9 mouse cellular contexts compared by ENCODE assay signal in the genomic region with DNA sequence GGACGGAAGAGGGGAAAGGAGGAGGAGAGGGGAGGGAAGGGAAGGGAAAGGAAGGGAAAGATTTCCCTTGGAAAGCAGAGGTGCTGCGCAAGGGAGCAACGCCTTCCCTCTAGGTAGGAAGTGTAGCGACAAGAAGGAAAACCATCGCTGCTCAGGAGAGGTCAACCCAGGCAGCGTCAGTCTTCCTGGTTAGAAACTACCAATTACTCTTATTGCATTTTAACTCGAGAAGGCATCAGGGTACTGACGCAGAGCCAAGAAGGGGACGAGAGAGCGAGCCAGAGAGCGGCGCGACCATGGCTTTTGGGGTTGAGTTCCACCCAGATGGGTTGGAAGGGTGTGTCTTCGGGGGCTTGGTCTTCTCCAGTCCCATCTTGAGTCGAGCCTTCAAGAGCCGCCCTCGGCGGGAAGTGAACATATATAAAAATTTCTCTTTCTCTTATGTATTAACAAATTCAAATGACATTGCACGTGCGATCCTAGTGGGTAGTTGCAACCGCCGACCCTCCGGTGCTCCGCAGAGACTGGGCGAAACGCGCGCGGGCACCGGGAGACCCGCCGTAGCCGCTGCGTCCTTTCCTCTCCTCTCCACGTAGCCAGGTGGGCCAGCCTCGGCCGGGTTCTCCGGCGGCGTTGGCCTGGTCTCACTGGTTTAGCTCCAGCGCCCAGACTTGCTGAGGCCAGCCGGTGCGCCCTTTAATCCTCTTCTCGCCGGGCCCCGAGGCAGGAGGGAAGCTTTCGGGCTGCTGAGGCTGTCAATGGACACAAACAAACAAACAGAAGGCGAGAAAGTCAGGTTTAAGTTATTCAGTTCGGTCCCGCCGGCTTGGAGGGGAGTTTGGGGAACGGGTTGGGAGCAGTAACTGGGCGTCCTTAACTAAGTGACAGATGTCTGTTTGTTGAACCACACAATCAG. TPM values are rescaled to one million over a fixed set of nuclear protein-coding genes. Genes with fewer than 3 reads are reported as not detected.
A peak's percentile ranks its signal among the peaks of the same experiment; 100 is the strongest.
DNase-seq lines count a peak whose midpoint lies in the region; ATAC-seq and TF ChIP-seq lines count a peak whose summit lies in the region.
"Had no signal": no experiment of that assay in that cellular context is flagged by ENCODE, and none has a peak within 500 bp of the region (broad histone marks: within the 10 kb centered on the region; RNA-seq: fewer than 3 reads in every experiment).

No protein-coding gene starts in this region.

- ATAC-seq in forebrain, embryonic 12.5 days (ENCODE audit: low FRiP score): no peak
- ATAC-seq in forebrain, embryonic 15.5 days (replicated peaks): no peak
- no peak for ATAC-seq in embryonic facial prominence, embryonic 15.5 days (ENCODE audit: insufficient number of reproducible peaks, low FRiP score, low TSS enrichment, low read depth)
- no peak for ATAC-seq in neural tube, embryonic 13.5 days (ENCODE audit: low read depth)

- H3K36me3 ChIP-seq in forebrain, embryonic 12.5 days (replicated peaks): no peaks in the 10 kb centered on the region
- H3K36me3 ChIP-seq in forebrain, embryonic 15.5 days: no peaks in the 10 kb centered on the region
- H3K36me3 ChIP-seq in kidney, adult 2 months (ENCODE audit: control insufficient read depth, insufficient read depth, low read length): no peaks in the 10 kb centered on the region
- no peaks in the 10 kb centered on the region for H3K36me3 ChIP-seq in embryonic facial prominence, embryonic 15.5 days
- H3K36me3 ChIP-seq in neural tube, embryonic 13.5 days: no peaks in the 10 kb centered on the region
- H3K36me3 ChIP-seq: liver, embryonic 13.5 days had no signal

- TF ChIP-seq CTCF in kidney, adult 2 months (conservative IDR thresholded peaks at IDR 0.05; ENCODE audit: insufficient read depth, insufficient read length, low read depth, low read length): no peak

- no peaks in the 10 kb centered on the region for H3K9me3 ChIP-seq in forebrain, embryonic 12.5 days
- H3K9me3 ChIP-seq in forebrain, embryonic 15.5 days: no peaks in the 10 kb centered on the region
- no peaks in the 10 kb centered on the region for H3K9me3 ChIP-seq in embryonic facial prominence, embryonic 15.5 days (replicated peaks)
- H3K9me3 ChIP-seq in neural tube, embryonic 13.5 days: no peaks in the 10 kb centered on the region
- H3K9me3 ChIP-seq: liver, embryonic 13.5 days had no signal

- WGBS in forebrain, embryonic 12.5 days: 1% methylated on average over 53 of the region's 53 CpGs
- WGBS in forebrain, embryonic 15.5 days: 2% methylated on average over 53 of the region's 53 CpGs
- WGBS in kidney, adult 2 months: 11% methylated on average over 53 of the region's 53 CpGs
- WGBS in embryonic facial prominence, embryonic 15.5 days: 7% methylated on average over 53 of the region's 53 CpGs
- WGBS in neural tube, embryonic 13.5 days: under 1% methylated on average over 53 of the region's 53 CpGs

- peaks cover 29% of the 10 kb centered on the region for H3K4me1 ChIP-seq in forebrain, embryonic 12.5 days
- H3K4me1 ChIP-seq in forebrain, embryonic 15.5 days: peaks cover 15% of the 10 kb centered on the region
- no peaks in the 10 kb centered on the region for H3K4me1 ChIP-seq in kidney, adult 2 months (ENCODE audit: control insufficient read depth, insufficient read depth, low read length)
- peaks cover 30% of the 10 kb centered on the region for H3K4me1 ChIP-seq in embryonic facial prominence, embryonic 15.5 days
- peaks cover 27% of the 10 kb centered on the region for H3K4me1 ChIP-seq in neural tube, embryonic 13.5 days (replicated peaks)

- H3K9ac ChIP-seq in forebrain, embryonic 12.5 days: no peak overlapping the region
- H3K9ac ChIP-seq in forebrain, embryonic 15.5 days (replicated peaks): no peak overlapping the region
- no peak overlapping the region for H3K9ac ChIP-seq in embryonic facial prominence, embryonic 15.5 days
- H3K9ac ChIP-seq in neural tube, embryonic 13.5 days: no peak overlapping the region
- H3K9ac ChIP-seq: liver, embryonic 13.5 days had no signal

- no peak overlapping the region for H3K27ac ChIP-seq in forebrain, embryonic 12.5 days
- H3K27ac ChIP-seq in forebrain, embryonic 15.5 days (replicated peaks): no peak overlapping the region
- H3K27ac ChIP-seq in kidney, adult 2 months (ENCODE audit: insufficient read depth, low read depth, low read length): no peak overlapping the region
- H3K27ac ChIP-seq in embryonic facial prominence, embryonic 15.5 days (replicated peaks): no peak overlapping the region
- no peak overlapping the region for H3K27ac ChIP-seq in neural tube, embryonic 13.5 days (replicated peaks)
- H3K27ac ChIP-seq: liver, embryonic 13.5 days had no signal

- peak overlapping the region; percentile 25; the same call in 1 of the 2 replicates for H3K4me2 ChIP-seq in forebrain, embryonic 12.5 days
- H3K4me2 ChIP-seq in forebrain, embryonic 15.5 days (replicated peaks): no peak overlapping the region
- H3K4me2 ChIP-seq in embryonic facial prominence, embryonic 15.5 days (replicated peaks): peak overlapping the region; percentile 35; the same call in 1 of the 2 replicates
- no peak overlapping the region for H3K4me2 ChIP-seq in neural tube, embryonic 13.5 days
- H3K4me2 ChIP-seq: liver, embryonic 13.5 days had no signal

- peaks cover 92% of the 10 kb centered on the region for H3K27me3 ChIP-seq in forebrain, embryonic 12.5 days
- peaks cover 73% of the 10 kb centered on the region for H3K27me3 ChIP-seq in forebrain, embryonic 15.5 days
- H3K27me3 ChIP-seq in kidney, adult 2 months (replicated peaks; ENCODE audit: control insufficient read depth, insufficient read depth, low read length): peaks cover 5% of the 10 kb centered on the region; the same call in 1 of the 2 replicates
- peaks cover 88% of the 10 kb centered on the region for H3K27me3 ChIP-seq in embryonic facial prominence, embryonic 15.5 days
- H3K27me3 ChIP-seq in neural tube, embryonic 13.5 days: peaks cover 99% of the 10 kb centered on the region

- H3K4me3 ChIP-seq in forebrain, embryonic 12.5 days (replicated peaks): 0 out of 2 replicates have a peak overlapping the region, but pooled peaks have one; percentile 13
- no peak overlapping the region for H3K4me3 ChIP-seq in forebrain, embryonic 15.5 days
- no peak overlapping the region for H3K4me3 ChIP-seq in kidney, adult 2 months (ENCODE audit: insufficient read depth, low read depth, low read length)
- H3K4me3 ChIP-seq in embryonic facial prominence, embryonic 15.5 days (replicated peaks): peak overlapping the region; percentile 17
- 0 out of 2 replicates have a peak overlapping the region, but pooled peaks have one; percentile 6 for H3K4me3 ChIP-seq in neural tube, embryonic 13.5 days
- H3K4me3 ChIP-seq: liver, embryonic 13.5 days had no signal

- TF ChIP-seq POLR2A in kidney, adult 2 months (IDR thresholded peaks at IDR 0.05; ENCODE audit: low read depth, low read length): no peak

- DNase-seq in kidney, postnatal 10 days: peak; percentile 24
- no peak for DNase-seq in kidney, adult 2 months
- DNase-seq in left cerebral cortex, adult 8-10 months (ENCODE audit: low spot score in 2 of 2): no peak
- no peak for DNase-seq in right cerebral cortex, postnatal 14 days
- DNase-seq: liver, embryonic 13.5 days had no signal

RNA-seq across cellular contexts. Expression of a gene that starts 3.4 kb away (rescaled TPM):
- not detected in 2 replicates for polyA plus RNA-seq in forebrain, embryonic 12.5 days (2016; fragmentation: Nextera tagmentation; extraction: Ambion mirVana)
- not detected in 2 replicates for polyA plus RNA-seq in forebrain, embryonic 15.5 days (2015; fragmentation: Nextera tagmentation; extraction: Ambion mirVana)
- 0.27 and 1.4 TPM in 2 replicates for polyA plus RNA-seq in kidney, adult 2 months (2012; rRNA removed)
- 0.62 and 0.69 TPM in 2 replicates for polyA plus RNA-seq in embryonic facial prominence, embryonic 15.5 days (2015; fragmentation: Nextera tagmentation; extraction: Ambion mirVana)
- polyA plus RNA-seq in neural tube, embryonic 13.5 days (2015; fragmentation: Nextera tagmentation; extraction: Ambion mirVana): 0.28 TPM in 1 of 2 replicates, not detected in the other
- not detected for total RNA-seq in left cerebral cortex, adult 8-10 months (2022)

RNA-seq across cellular contexts. Expression of a gene that starts 27.8 kb away (rescaled TPM):
- polyA plus RNA-seq in forebrain, embryonic 12.5 days (2016; fragmentation: Nextera tagmentation; extraction: Ambion mirVana): 12.5 and 15.0 TPM in 2 replicates
- polyA plus RNA-seq in forebrain, embryonic 15.5 days (2015; fragmentation: Nextera tagmentation; extraction: Ambion mirVana): 10.3 and 11.8 TPM in 2 replicates
- 37.9 TPM in 2 replicates for polyA plus RNA-seq in kidney, adult 2 months (2012; rRNA removed)
- 13.2 and 14.0 TPM in 2 replicates for polyA plus RNA-seq in embryonic facial prominence, embryonic 15.5 days (2015; fragmentation: Nextera tagmentation; extraction: Ambion mirVana)
- 15.6 and 16.7 TPM in 2 replicates for polyA plus RNA-seq in neural tube, embryonic 13.5 days (2015; fragmentation: Nextera tagmentation; extraction: Ambion mirVana)
- total RNA-seq in left cerebral cortex, adult 8-10 months (2022): 10 to 100 TPM; 46.3 to 50.7 (median 49.6) TPM

Comparison
In these comparisons a context has a peak if more than half of its experiments do, and no peak if none do; other contexts are left out.
1. H3K4me2 ChIP-seq: peak in forebrain, embryonic 12.5 days (single experiment) and embryonic facial prominence, embryonic 15.5 days (single experiment); none in forebrain, embryonic 15.5 days (single experiment) and neural tube, embryonic 13.5 days (single experiment).
2. H3K4me3 ChIP-seq: peak in forebrain, embryonic 12.5 days (single experiment), embryonic facial prominence, embryonic 15.5 days (single experiment) and neural tube, embryonic 13.5 days (single experiment); none in forebrain, embryonic 15.5 days (single experiment) and kidney, adult 2 months (single experiment).